In the genomic region with DNA sequence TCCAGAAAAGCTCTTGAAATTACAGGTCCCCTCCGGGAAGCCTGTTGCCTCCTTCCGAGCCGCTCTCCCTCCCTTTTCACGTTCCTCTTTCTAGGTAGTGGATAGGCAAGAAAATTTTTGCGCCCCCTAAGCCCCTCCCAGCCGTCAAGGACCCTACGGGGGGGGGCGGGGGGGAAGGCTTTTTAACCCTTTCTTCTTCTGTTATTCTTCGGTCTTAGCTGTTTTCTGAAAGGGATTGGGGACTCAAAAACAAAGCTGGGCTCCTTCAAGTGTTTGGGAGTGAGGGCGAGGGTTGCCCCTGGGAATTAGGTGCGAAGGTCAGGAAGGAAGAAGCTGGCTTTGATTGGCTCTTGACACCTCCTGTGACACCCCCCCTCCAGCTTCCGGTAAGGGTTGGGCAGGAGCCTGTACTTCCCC, we compare ENCODE assay signal across 7 mouse cellular contexts. TPM values are rescaled to one million over a fixed set of nuclear protein-coding genes. Genes with fewer than 3 reads are reported as not detected.
A peak's percentile ranks its signal among the peaks of the same experiment; 100 is the strongest.
DNase-seq lines count a peak whose midpoint lies in the region; ATAC-seq and TF ChIP-seq lines count a peak whose summit lies in the region.

No protein-coding gene starts in this region.

- H3K27ac ChIP-seq in MEL (ENCODE audit: control insufficient read depth, low read depth, low read length) = peak overlapping the region; percentile 95
- H3K27ac ChIP-seq in kidney, embryonic 14.5 days (ENCODE audit: low read depth, low read length) = peak overlapping the region; percentile 98

- no peak for ATAC-seq in kidney, embryonic 14.5 days (ENCODE audit: low FRiP score, low TSS enrichment)

- peaks cover 17% of the 10 kb centered on the region for H3K79me2 ChIP-seq in MEL (ENCODE audit: control insufficient read depth, insufficient read depth, low read length, poor library complexity)

- no peak; the same call in 1 of the 2 replicates for TF ChIP-seq RAD21 in MEL (IDR thresholded peaks at IDR 0.05; ENCODE audit: low read depth, low read length)

- peaks cover 0 to 23% of the 10 kb centered on the region in 2 experiments; a peak in 2 of 4 replicates for H3K36me3 ChIP-seq in MEL (ENCODE audit: control insufficient read depth in 1 of 2, insufficient read depth in 2 of 2, low read length in 2 of 2)
- H3K36me3 ChIP-seq in kidney, embryonic 14.5 days (ENCODE audit: control insufficient read depth, insufficient read depth, low read length) = no peaks in the 10 kb centered on the region

- 2% methylated on average over 12 of the region's 12 CpGs for WGBS in kidney, embryonic 14.5 days

- no peak for TF ChIP-seq CTCF in MEL (IDR thresholded peaks at IDR 0.05 in 2 of 3, conservative IDR thresholded peaks at IDR 0.05 in 1 of 3; ENCODE audit: control insufficient read depth in 1 of 3, insufficient read depth in 1 of 3, low read depth in 2 of 3, low read length in 3 of 3, poor library complexity in 1 of 3, severe bottlenecking in 1 of 3)

- H3K9me3 ChIP-seq in MEL (replicated peaks; ENCODE audit: insufficient read depth, low read length) = no peaks in the 10 kb centered on the region
- H3K9me3 ChIP-seq in kidney, embryonic 14.5 days (ENCODE audit: control insufficient read depth, low read length) = no peaks in the 10 kb centered on the region

- 0 out of 4 replicates have a peak, but pooled peaks of 1 of the 2 experiments have one; percentile 7 for TF ChIP-seq EP300 in MEL (IDR thresholded peaks at IDR 0.05; ENCODE audit: low read depth in 1 of 2, low read length in 2 of 2)

- peak; percentile 11 for DNase-seq in A20 (ENCODE audit: low read depth, low spot score)
- peak; percentile 87 for DNase-seq in MEL (ENCODE audit: low read depth, low spot score)
- DNase-seq in heart, adult 8-10 months (ENCODE audit: low spot score) = peak; percentile 38
- DNase-seq in lung, postnatal 36 days = peak; percentile 59
- no peak for DNase-seq in right cerebral cortex, adult 18-20 months
- DNase-seq in thymus, postnatal 0 days (ENCODE audit: low spot score) = no peak

- H3K4me1 ChIP-seq in MEL (ENCODE audit: control insufficient read depth in 1 of 2, insufficient read depth in 2 of 2, low read length in 2 of 2) = peaks cover 0 to 18% of the 10 kb centered on the region in 2 experiments; a peak in 2 of 4 replicates
- H3K4me1 ChIP-seq in kidney, embryonic 14.5 days (ENCODE audit: control insufficient read depth, insufficient read depth, low read length) = peaks cover 15% of the 10 kb centered on the region; the same call in 1 of the 2 replicates

- H3K4me3 ChIP-seq in MEL (ENCODE audit: control insufficient read depth in 1 of 2, insufficient read depth in 1 of 2, low read depth in 2 of 2, low read length in 2 of 2) = peak overlapping the region; percentile 70 to 82
- H3K4me3 ChIP-seq in kidney, embryonic 14.5 days (ENCODE audit: low read length) = peak overlapping the region; percentile 74

- TF ChIP-seq POLR2A in MEL (IDR thresholded peaks at IDR 0.05; ENCODE audit: control insufficient read depth in 1 of 2, insufficient read depth in 1 of 2, low read depth in 1 of 2, low read length in 2 of 2, poor library complexity in 1 of 2) = peak in 1 of 2 experiments; percentile 44; a peak in 2 of 4 replicates

- peak overlapping the region; percentile 93 for H3K9ac ChIP-seq in MEL (ENCODE audit: control insufficient read depth, low read depth, low read length, poor library complexity, severe bottlenecking)
- H3K9ac ChIP-seq in kidney, embryonic 14.5 days (ENCODE audit: low read depth, low read length) = peak overlapping the region; percentile 84

- H3K4me2 ChIP-seq in kidney, embryonic 14.5 days (replicated peaks; ENCODE audit: low read depth, low read length) = peak overlapping the region; percentile 88

- 0 out of 4 replicates have a peak, but pooled peaks cover 0 to 1% of the 10 kb centered on the region in 2 experiments for H3K27me3 ChIP-seq in MEL (ENCODE audit: control insufficient read depth in 1 of 2, insufficient read depth in 2 of 2, low read length in 2 of 2)
- H3K27me3 ChIP-seq in kidney, embryonic 14.5 days (ENCODE audit: control insufficient read depth, insufficient read depth, low read length) = no peaks in the 10 kb centered on the region

TF ChIP-seq in MEL, 35 proteins besides CTCF, POLR2A, EP300 and RAD21:
- TF ChIP-seq USF2 (IDR thresholded peaks at IDR 0.05; ENCODE audit: borderline replicate concordance in 1 of 2, insufficient read depth in 1 of 2, low read depth in 1 of 2, low read length in 2 of 2) (no peak), USF1 (IDR thresholded peaks at IDR 0.05; ENCODE audit: low read depth, low read length) (no peak), MXI1 (IDR thresholded peaks at IDR 0.05; ENCODE audit: low read depth, low read length) (no peak), ETS1 (IDR thresholded peaks at IDR 0.05; ENCODE audit: low read depth, low read length) (no peak), ZMIZ1 (IDR thresholded peaks at IDR 0.05; ENCODE audit: low read depth, low read length) (0 out of 2 replicates have a peak, but pooled peaks have one; percentile 34), NELFE (IDR thresholded peaks at IDR 0.05; ENCODE audit: low read depth, low read length) (peak; percentile 18; the same call in 1 of the 2 replicates), RCOR1 (IDR thresholded peaks at IDR 0.05; ENCODE audit: low read depth, low read length) (no peak), KAT2A (conservative IDR thresholded peaks at IDR 0.05; ENCODE audit: low read depth, low read length) (no peak), SMC3 (IDR thresholded peaks at IDR 0.05; ENCODE audit: low read depth, low read length) (peak; percentile 24; the same call in 1 of the 2 replicates), ZC3H11A (IDR thresholded peaks at IDR 0.05; ENCODE audit: low read depth, low read length) (no peak), TCF12 (IDR thresholded peaks at IDR 0.05; ENCODE audit: low read depth, low read length) (0 out of 2 replicates have a peak, but pooled peaks have one; percentile 15), MYC (IDR thresholded peaks at IDR 0.05; ENCODE audit: low read depth, low read length) (no peak), BHLHE40 (IDR thresholded peaks at IDR 0.05; ENCODE audit: borderline replicate concordance, low read depth, low read length) (no peak), CHD1 (IDR thresholded peaks at IDR 0.05; ENCODE audit: low read depth, low read length) (no peak), POLR2AphosphoS5 (IDR thresholded peaks at IDR 0.05; ENCODE audit: borderline replicate concordance, low read depth, low read length) (no peak), MAFK (IDR thresholded peaks at IDR 0.05; ENCODE audit: borderline replicate concordance, low read depth, low read length) (no peak), ZNF384 (IDR thresholded peaks at IDR 0.05; ENCODE audit: low read depth, low read length) (no peak), SIN3A (IDR thresholded peaks at IDR 0.05; ENCODE audit: low read length) (peak; percentile 24; the same call in 1 of the 2 replicates), UBTF (IDR thresholded peaks at IDR 0.05; ENCODE audit: borderline replicate concordance, insufficient read depth, low read depth, low read length) (no peak), GATA1 (IDR thresholded peaks at IDR 0.05; ENCODE audit: low read depth, low read length) (no peak), MEF2A (IDR thresholded peaks at IDR 0.05; ENCODE audit: extremely low read depth, insufficient replicate concordance, low read depth, low read length, poor library complexity, severe bottlenecking) (no peak), HCFC1 (IDR thresholded peaks at IDR 0.05; ENCODE audit: low read depth, low read length) (peak; percentile 56), TAL1 (IDR thresholded peaks at IDR 0.05; ENCODE audit: low read length) (no peak), E2F4 (IDR thresholded peaks at IDR 0.05; ENCODE audit: borderline replicate concordance, low read depth, low read length) (no peak), MAZ (IDR thresholded peaks at IDR 0.05; ENCODE audit: low read depth, low read length) (peak; percentile 65), ZKSCAN1 (IDR thresholded peaks at IDR 0.05; ENCODE audit: low read depth, low read length) (no peak), TBP (IDR thresholded peaks at IDR 0.05; ENCODE audit: low read depth, low read length) (0 out of 2 replicates have a peak, but pooled peaks have one; percentile 42), POLR2AphosphoS2 (IDR thresholded peaks at IDR 0.05; ENCODE audit: low read length) (no peak), GABPA (IDR thresholded peaks at IDR 0.05; ENCODE audit: low read depth, low read length) (no peak), NRF1 (IDR thresholded peaks at IDR 0.05; ENCODE audit: insufficient read depth, low read depth, low read length, poor library complexity, severe bottlenecking) (no peak), CHD2 (IDR thresholded peaks at IDR 0.05; ENCODE audit: low read length) (no peak), MAX (IDR thresholded peaks at IDR 0.05; ENCODE audit: low read length) (no peak), JUND (IDR thresholded peaks at IDR 0.05; ENCODE audit: low read depth, low read length) (no peak)
TF ChIP-seq in MEL: peak in this region for 8.

RNA-seq across cellular contexts. Expression of a gene that starts 1.5 kb away (rescaled TPM):
- total RNA-seq in MEL (2012; rRNA removed) = 3.3 and 3.8 TPM in 2 replicates
- polyA plus RNA-seq in MEL (2012; ENCODE audit: insufficient read depth in 1 of 2, insufficient read length in 2 of 2, low read depth in 1 of 2, low replicate concordance in 2 of 2, missing spikeins in 1 of 2) = 10 to 100 TPM; 12.0 to 22.1 TPM
- total RNA-seq in heart, adult 8-10 months (2022) = 10 to 100 TPM; 14.7 to 21.1 (median 18.8) TPM
- polyA plus RNA-seq in kidney, embryonic 14.5 days (2014; fragmentation: Nextera tagmentation; extraction: Ambion mirVana) = 7.0 and 7.1 TPM in 2 replicates
- 0.78 and 0.95 TPM in 2 replicates for polyA plus RNA-seq in thymus, postnatal 0 days (2015; fragmentation: Nextera tagmentation; extraction: Ambion mirVana)

Comparison
In these comparisons a context has a peak if more than half of its experiments do, and no peak if none do; other contexts are left out.
1. DNase-seq: peak in A20 (single experiment), MEL (single experiment), heart, adult 8-10 months (single experiment) and lung, postnatal 36 days (single experiment); none in right cerebral cortex, adult 18-20 months (single experiment) and thymus, postnatal 0 days (single experiment).